Mouse (Mus musculus): ENCODE measurements at regions not wholly inside any gene's neighbourhood (a gene's known extent, or its start where the extent isn't known, plus 50 kb on each side); places are given as distances from the start of the nearest gene placed in this dataset.

DNA sequence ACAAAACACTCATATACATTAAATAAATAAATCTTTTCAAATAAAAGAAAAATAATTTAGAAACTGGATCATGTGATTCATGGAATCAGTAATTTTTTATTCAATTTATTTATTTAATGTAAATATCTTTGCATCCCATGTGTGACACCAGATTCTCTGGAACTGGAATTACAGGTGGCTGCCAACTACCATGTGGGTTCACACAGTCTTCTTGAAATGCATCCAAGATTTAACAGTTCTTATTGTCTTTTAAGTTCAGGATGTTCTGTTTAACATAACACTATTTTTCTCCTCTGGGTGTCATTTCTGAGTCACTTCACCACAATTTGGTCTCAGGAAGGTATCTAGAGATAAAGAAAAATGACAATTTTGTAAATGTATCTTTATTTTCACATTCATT is 1502.0 kb downstream of the Brinp3 start:
- no peak for DNase-seq

DNA sequence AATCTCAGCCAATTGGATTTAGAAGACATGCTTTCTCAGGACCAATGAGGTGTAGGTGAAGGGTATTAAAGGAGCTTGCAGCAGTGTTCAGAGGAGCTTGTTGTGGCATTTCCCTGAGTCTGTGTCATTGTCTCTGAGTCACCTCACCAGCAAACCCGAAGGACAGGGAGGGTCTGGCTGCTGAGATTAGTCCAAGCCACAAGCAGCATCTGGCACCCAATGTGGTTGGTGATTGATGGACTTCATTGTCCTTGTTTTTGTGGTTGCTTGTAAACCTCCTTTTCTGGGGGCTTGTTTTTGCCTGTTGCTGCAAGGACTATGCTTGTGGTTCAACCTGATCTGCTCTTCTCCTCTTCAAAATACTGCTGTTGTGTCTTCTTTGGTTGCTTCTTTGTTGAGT is 1539.3 kb downstream of the Brinp3 start:
- no peak for DNase-seq

DNA sequence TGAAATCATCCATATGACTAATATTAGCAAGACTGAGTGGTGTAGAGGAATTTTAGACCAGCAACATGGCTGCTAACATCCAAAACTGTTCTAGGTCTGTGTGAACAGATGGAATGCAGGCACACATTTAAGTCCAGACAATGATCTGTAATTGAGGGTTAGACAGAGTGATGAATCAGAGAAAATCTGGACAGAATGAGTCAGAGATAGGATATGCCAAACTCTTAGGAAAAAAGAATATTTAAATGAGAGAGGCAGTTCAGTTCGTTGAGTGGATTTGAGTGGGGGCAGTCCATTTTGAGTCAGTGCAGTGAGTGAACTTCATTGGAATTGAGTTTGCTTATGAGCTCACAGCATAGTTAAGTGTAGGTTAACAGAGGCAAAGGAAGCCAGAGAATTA is 1557.3 kb downstream of the Brinp3 start:
- DNase-seq: peak; percentile 3

All from right cerebral cortex, adult 18-20 months (tissue).